Mouse (Mus musculus) olfactory bulb, adult 2 months (tissue): ENCODE results near the gene Ifrd2.

Experiments
- CTCF ChIP-seq: fragments of 200-500 bp; IDR thresholded peaks from 2 replicates; pipeline ENCODE4 v1.5.1; 2012; ENCODE audit warnings: low read depth, mild to moderate bottlenecking, low read length, moderate library complexity; ENCODE audit not compliant: insufficient read depth
- POLR2A ChIP-seq: fragments of 200-500 bp; IDR thresholded peaks from 2 replicates; pipeline ENCODE4 v1.6.1; 2012; ENCODE audit warnings: mild to moderate bottlenecking, low read depth, low read length, moderate library complexity; ENCODE audit not compliant: insufficient read depth

DNA sequence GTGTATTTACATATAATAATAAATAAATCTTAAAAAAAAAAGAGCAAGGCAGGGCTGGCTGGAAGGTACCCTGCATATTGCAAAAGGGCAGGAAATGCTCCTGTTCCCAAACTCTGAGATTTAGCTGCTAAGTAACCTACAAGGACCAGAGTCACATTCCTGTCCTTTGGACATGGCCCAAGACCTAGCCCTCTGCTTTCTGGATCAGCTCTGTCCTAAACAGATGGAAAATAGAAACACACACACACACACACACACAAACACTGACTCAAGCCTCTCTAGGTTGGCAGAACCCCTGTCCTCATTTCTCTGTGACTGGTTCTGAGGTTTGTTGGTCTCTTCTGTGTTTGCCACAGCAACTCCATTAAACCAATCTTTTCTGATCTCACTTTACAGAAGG is 33.5 kb downstream of the Ifrd2 start:
- TF ChIP-seq CTCF (no peak), POLR2A (no peak)
